Mouse (Mus musculus) small intestine, adult 2 months (tissue): ENCODE data around the gene Bahcc1. TPM values are rescaled to one million over a fixed set of nuclear protein-coding genes. Genes with fewer than 3 reads are reported as not detected.

Source experiments
- H3K27ac ChIP-seq: fragments of 200-500 bp; 2 replicates; pipeline ENCODE4 v1.5.1; 2012; ENCODE audit warnings: low read depth, low read length, control low read depth, inconsistent platforms; ENCODE audit not compliant: insufficient read depth
- H3K27me3 ChIP-seq: fragments of 200-500 bp; 2 replicates; pipeline ENCODE4 v1.6.1; 2012; ENCODE audit warnings: mild to moderate bottlenecking, moderate library complexity, low read length, inconsistent platforms; ENCODE audit not compliant: control insufficient read depth, insufficient read depth
- H3K36me3 ChIP-seq: fragments of 200-500 bp; 2 replicates; pipeline ENCODE4 v1.6.1; 2012; ENCODE audit warnings: mild to moderate bottlenecking, low read length, control low read depth, inconsistent platforms; ENCODE audit not compliant: control insufficient read depth, insufficient read depth
- H3K4me1 ChIP-seq: fragments of 200-500 bp; 2 replicates; pipeline ENCODE4 v1.6.1; 2012; ENCODE audit warnings: low read length, inconsistent platforms, mixed read lengths; ENCODE audit not compliant: control insufficient read depth, insufficient read depth, insufficient read length
- H3K4me3 ChIP-seq: fragments of 200-500 bp; 2 replicates; pipeline ENCODE4 v1.5.1; 2012; ENCODE audit warnings: low read depth, mild to moderate bottlenecking, control low read depth, inconsistent platforms, low read length, moderate library complexity
- CTCF ChIP-seq: fragments of 200-500 bp; IDR thresholded peaks from 2 replicates; pipeline ENCODE4 v1.5.1; 2012; ENCODE audit warnings: low read depth, mild to moderate bottlenecking, control low read depth, inconsistent platforms, low read length, moderate library complexity, mixed read lengths; ENCODE audit not compliant: insufficient replicate concordance, insufficient read length; ENCODE audit errors: extremely low read depth
- POLR2A ChIP-seq: fragments of 200-500 bp; IDR thresholded peaks from 2 replicates; pipeline ENCODE4 v1.6.1; 2012; ENCODE audit warnings: low read depth, mild to moderate bottlenecking, control low read depth, inconsistent platforms, low read length, moderate library complexity
- WGBS: fragments of 180-500 bp; shearing (Covaris S2); methylation state at CpG from one replicate; pipeline ENCODE4 v1.1.7; 2018; 5-methylcytosine and 5-hydroxymethylcytosine counted together
- polyA plus RNA-seq: library from polyadenylated mRNA; depleted of rRNA; stranded (reverse); fragments of >200 nt; gene quantifications from 2 replicates; pipeline ENCODE4 v1.2.3, GENCODE M21; 2012

Gene Bahcc1
- polyA plus RNA-seq, 1 experiment: 15.4 TPM

GRCm38 (mm10) chr11:120222425-120223104, 10.2 kb upstream of the Bahcc1 start:
- peak overlapping the region; percentile 23; the same call in 1 of the 2 replicates for H3K4me3 ChIP-seq
- TF ChIP-seq CTCF: no peak; the same call in 1 of the 2 replicates
- TF ChIP-seq POLR2A: no peak
- WGBS: 39% methylated on average over 6 of the region's 6 CpGs
- H3K4me1 ChIP-seq: peaks cover 49% of the 10 kb centered on the region
- H3K27ac ChIP-seq: peak overlapping the region; percentile 96
- H3K27me3 ChIP-seq: no peaks in the 10 kb centered on the region
- H3K36me3 ChIP-seq: no peaks in the 10 kb centered on the region

- 47% methylated on average over 19 of the region's 19 CpGs for WGBS
- H3K36me3 ChIP-seq: no peaks in the 10 kb centered on the region
- H3K4me3 ChIP-seq: no peak overlapping the region
- TF ChIP-seq CTCF (no peak), POLR2A (peak; percentile 19; the same call in 1 of the 2 replicates)
- peak overlapping the region; percentile 85 for H3K27ac ChIP-seq
- no peaks in the 10 kb centered on the region for H3K27me3 ChIP-seq
- H3K4me1 ChIP-seq: peaks cover 57% of the 10 kb centered on the region
Measured at GRCm38 (mm10) chr11:120223586-120224487, 8.9 kb upstream of the Bahcc1 start.

- H3K27me3 ChIP-seq: no peaks in the 10 kb centered on the region
- peak overlapping the region; percentile 12 for H3K4me3 ChIP-seq
- TF ChIP-seq CTCF (no peak), POLR2A (no peak)
- 51% methylated on average over 11 of the region's 11 CpGs for WGBS
- H3K27ac ChIP-seq: peak overlapping the region; percentile 85
- peaks cover 58% of the 10 kb centered on the region for H3K4me1 ChIP-seq
- no peaks in the 10 kb centered on the region for H3K36me3 ChIP-seq
Measured at GRCm38 (mm10) chr11:120224488-120225255, 8.1 kb upstream of the Bahcc1 start.

- 76% methylated on average over 36 of the region's 36 CpGs for WGBS
- no peak for TF ChIP-seq CTCF
- no peak for TF ChIP-seq POLR2A
- Histone ChIP-seq H3K4me1 (peaks cover 51% of the 10 kb centered on the region), H3K27ac (peak overlapping the region; percentile 85; the same call in 1 of the 2 replicates), H3K4me3 (peak overlapping the region; percentile 12), H3K36me3 (no peaks in the 10 kb centered on the region), H3K27me3 (no peaks in the 10 kb centered on the region)
Measured at GRCm38 (mm10) chr11:120225256-120226195, 7.2 kb upstream of the Bahcc1 start.

GRCm38 (mm10) chr11:120226421-120227280, 6.1 kb upstream of the Bahcc1 start:
- TF ChIP-seq POLR2A: no peak
- TF ChIP-seq CTCF: no peak
- 79% methylated on average over 12 of the region's 12 CpGs for WGBS
- H3K36me3 ChIP-seq: no peaks in the 10 kb centered on the region
- no peak overlapping the region for H3K27ac ChIP-seq
- peaks cover 45% of the 10 kb centered on the region for H3K4me1 ChIP-seq
- H3K27me3 ChIP-seq: no peaks in the 10 kb centered on the region
- H3K4me3 ChIP-seq: no peak overlapping the region
